Mouse (Mus musculus): Measurements from ENCODE around the gene H1f0. TPM values are rescaled to one million over a fixed set of nuclear protein-coding genes. Genes with fewer than 3 reads are reported as not detected.

Gene H1f0
- polyA plus RNA-seq, 1 experiment, result 111 TPM

GRCm38 (mm10) chr15:79050160-79050845 lies 22.1 kb downstream of the H1f0 start:
- H3K36me3 ChIP-seq (ENCODE audit: control insufficient read depth, insufficient read depth), result peaks cover 29% of the 10 kb centered on the region
- H3K4me3 ChIP-seq (ENCODE audit: insufficient read depth, poor library complexity, severe bottlenecking), result no peak overlapping the region
- H3K79me3 ChIP-seq (ENCODE audit: low read depth), result no peaks in the 10 kb centered on the region
- TF ChIP-seq MYOD1 (IDR thresholded peaks at IDR 0.05; ENCODE audit: control insufficient read depth, insufficient read length, low read depth) (no peak), CTCF (IDR thresholded peaks at IDR 0.05; ENCODE audit: control insufficient read depth, insufficient read depth, insufficient read length) (no peak), FOSL1 (IDR thresholded peaks at IDR 0.05; ENCODE audit: insufficient read depth, low read length, poor library complexity, severe bottlenecking) (no peak), CEBPB (IDR thresholded peaks at IDR 0.05; ENCODE audit: low read depth) (no peak), MAX (IDR thresholded peaks at IDR 0.05) (no peak), MYOG (IDR thresholded peaks at IDR 0.05; ENCODE audit: control insufficient read depth, extremely low read depth, insufficient read length) (no peak), USF1 (IDR thresholded peaks at IDR 0.05; ENCODE audit: low read depth) (no peak)
- no peaks in the 10 kb centered on the region for H3K79me2 ChIP-seq (ENCODE audit: control insufficient read depth, insufficient read depth)
- no peak overlapping the region for H3ac ChIP-seq (ENCODE audit: control insufficient read depth, insufficient read length, low read depth)
- peaks cover 9% of the 10 kb centered on the region for H3K27me3 ChIP-seq (ENCODE audit: control insufficient read depth, insufficient read depth, insufficient read length)

GRCm38 (mm10) chr15:79050964-79051363 lies 22.7 kb downstream of the H1f0 start:
- Histone ChIP-seq H3K36me3 (ENCODE audit: control insufficient read depth, insufficient read depth) (peaks cover 34% of the 10 kb centered on the region), H3K79me3 (ENCODE audit: low read depth) (no peaks in the 10 kb centered on the region), H3K4me3 (ENCODE audit: insufficient read depth, poor library complexity, severe bottlenecking) (no peak overlapping the region), H3K27me3 (ENCODE audit: control insufficient read depth, insufficient read depth, insufficient read length) (peaks cover 5% of the 10 kb centered on the region), H3ac (ENCODE audit: control insufficient read depth, insufficient read length, low read depth) (no peak overlapping the region), H3K79me2 (ENCODE audit: control insufficient read depth, insufficient read depth) (no peaks in the 10 kb centered on the region)
- no peak for TF ChIP-seq CTCF (IDR thresholded peaks at IDR 0.05; ENCODE audit: control insufficient read depth, insufficient read depth, insufficient read length)
- TF ChIP-seq MYOG (IDR thresholded peaks at IDR 0.05; ENCODE audit: control insufficient read depth, extremely low read depth, insufficient read length), result no peak
- no peak for TF ChIP-seq MAX (IDR thresholded peaks at IDR 0.05)
- TF ChIP-seq CEBPB (IDR thresholded peaks at IDR 0.05; ENCODE audit: low read depth), result no peak
- TF ChIP-seq FOSL1 (IDR thresholded peaks at IDR 0.05; ENCODE audit: insufficient read depth, low read length, poor library complexity, severe bottlenecking), result no peak
- TF ChIP-seq USF1 (IDR thresholded peaks at IDR 0.05; ENCODE audit: low read depth), result no peak
- no peak for TF ChIP-seq MYOD1 (IDR thresholded peaks at IDR 0.05; ENCODE audit: control insufficient read depth, insufficient read length, low read depth)

DNA sequence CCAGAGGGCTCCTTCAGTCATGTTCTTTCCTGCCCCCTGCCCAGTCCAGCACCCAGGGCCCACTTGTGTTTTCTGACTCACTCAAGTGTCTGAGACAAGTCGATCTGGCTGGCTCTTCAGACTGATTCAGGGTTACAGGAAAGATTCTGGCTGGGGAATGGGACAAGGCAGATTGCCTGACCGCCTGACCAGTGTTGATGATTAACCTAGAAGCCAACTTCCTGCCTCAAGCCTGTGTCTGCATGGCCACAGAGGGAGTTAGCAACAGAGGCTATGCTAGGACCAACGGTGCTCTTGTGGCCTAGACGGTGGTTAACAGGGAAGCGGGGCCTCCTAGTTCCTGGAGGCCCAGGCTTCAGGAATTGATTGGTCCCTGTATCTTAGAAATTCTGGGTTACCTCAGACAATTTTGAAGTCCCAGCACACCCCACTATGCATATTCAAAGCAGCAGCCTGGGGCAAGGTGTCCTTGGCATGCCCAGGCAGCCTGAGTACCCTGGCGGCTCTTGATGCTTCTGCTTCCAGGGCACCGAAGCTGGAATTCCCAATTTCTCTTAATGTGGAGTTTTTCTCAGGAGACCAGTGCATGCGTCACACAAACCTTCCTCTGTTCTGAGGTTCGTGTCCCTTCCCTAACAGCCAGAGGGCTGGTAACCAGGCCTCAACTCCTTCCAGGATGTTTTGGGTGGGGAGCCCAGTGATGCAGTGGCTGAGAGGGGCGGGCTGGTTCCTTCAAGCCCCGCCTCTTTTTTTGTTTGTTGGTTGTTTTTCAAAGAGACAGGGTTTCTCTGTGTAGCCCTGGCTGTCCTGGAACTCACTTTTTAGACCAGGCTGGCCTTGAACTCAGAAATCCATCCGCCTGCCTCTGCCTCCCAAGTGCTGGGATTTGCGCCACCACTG lies 23.5 kb downstream of the H1f0 start:
- TF ChIP-seq FOSL1 (IDR thresholded peaks at IDR 0.05; ENCODE audit: insufficient read depth, low read length, poor library complexity, severe bottlenecking) (no peak), MYOD1 (IDR thresholded peaks at IDR 0.05; ENCODE audit: control insufficient read depth, insufficient read length, low read depth) (no peak), USF1 (IDR thresholded peaks at IDR 0.05; ENCODE audit: low read depth) (no peak), CEBPB (IDR thresholded peaks at IDR 0.05; ENCODE audit: low read depth) (no peak), CTCF (IDR thresholded peaks at IDR 0.05; ENCODE audit: control insufficient read depth, insufficient read depth, insufficient read length) (no peak)
- Histone ChIP-seq H3K27me3 (ENCODE audit: control insufficient read depth, insufficient read depth, insufficient read length) (peaks cover 5% of the 10 kb centered on the region), H3ac (ENCODE audit: control insufficient read depth, insufficient read length, low read depth) (no peak overlapping the region), H3K4me3 (ENCODE audit: insufficient read depth, poor library complexity, severe bottlenecking) (no peak overlapping the region), H3K36me3 (ENCODE audit: control insufficient read depth, insufficient read depth) (peaks cover 41% of the 10 kb centered on the region), H3K79me3 (ENCODE audit: low read depth) (no peaks in the 10 kb centered on the region), H3K79me2 (ENCODE audit: control insufficient read depth, insufficient read depth) (no peaks in the 10 kb centered on the region)

- no peaks in the 10 kb centered on the region for H3K79me3 ChIP-seq (ENCODE audit: low read depth)
- no peak overlapping the region for H3ac ChIP-seq (ENCODE audit: control insufficient read depth, insufficient read length, low read depth)
- no peak for TF ChIP-seq CEBPB (IDR thresholded peaks at IDR 0.05; ENCODE audit: low read depth)
- TF ChIP-seq USF1 (IDR thresholded peaks at IDR 0.05; ENCODE audit: low read depth), result no peak
- TF ChIP-seq FOSL1 (IDR thresholded peaks at IDR 0.05; ENCODE audit: insufficient read depth, low read length, poor library complexity, severe bottlenecking), result no peak
- no peak for TF ChIP-seq MYOD1 (IDR thresholded peaks at IDR 0.05; ENCODE audit: control insufficient read depth, insufficient read length, low read depth)
- TF ChIP-seq MYOG (IDR thresholded peaks at IDR 0.05; ENCODE audit: control insufficient read depth, extremely low read depth, insufficient read length), result no peak
- TF ChIP-seq MAX (IDR thresholded peaks at IDR 0.05), result no peak
- TF ChIP-seq CTCF (IDR thresholded peaks at IDR 0.05; ENCODE audit: control insufficient read depth, insufficient read depth, insufficient read length), result no peak
- no peaks in the 10 kb centered on the region for H3K79me2 ChIP-seq (ENCODE audit: control insufficient read depth, insufficient read depth)
- peaks cover 5% of the 10 kb centered on the region for H3K27me3 ChIP-seq (ENCODE audit: control insufficient read depth, insufficient read depth, insufficient read length)
- H3K36me3 ChIP-seq (ENCODE audit: control insufficient read depth, insufficient read depth), result peaks cover 47% of the 10 kb centered on the region
- no peak overlapping the region for H3K4me3 ChIP-seq (ENCODE audit: insufficient read depth, poor library complexity, severe bottlenecking)
These were observed 24.1 kb downstream of the H1f0 start for GRCm38 (mm10) chr15:79052366-79052765.

DNA sequence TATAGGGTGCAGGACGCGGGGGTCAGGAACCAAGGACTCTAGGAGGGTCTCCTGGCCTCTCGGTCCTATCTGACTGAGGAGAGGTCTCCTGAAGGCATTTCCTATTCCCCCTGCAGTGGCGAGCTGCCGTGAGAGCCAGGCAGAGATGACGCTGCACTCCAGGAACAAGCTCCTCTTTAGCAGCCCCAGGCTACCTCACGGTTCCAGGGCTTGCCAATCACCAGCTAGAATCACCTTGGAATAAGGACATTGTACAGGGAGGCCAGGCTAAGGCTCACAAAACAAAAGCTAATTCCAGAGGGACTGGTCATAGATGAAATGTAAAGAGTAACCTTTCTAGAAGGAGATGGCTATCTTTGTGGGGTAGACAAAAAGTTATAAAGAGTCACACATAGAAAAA lies 28.4 kb downstream of the H1f0 start:
- Histone ChIP-seq H3K79me2 (ENCODE audit: control insufficient read depth, insufficient read depth) (peaks cover 9% of the 10 kb centered on the region), H3ac (ENCODE audit: control insufficient read depth, insufficient read length, low read depth) (no peak overlapping the region), H3K79me3 (ENCODE audit: low read depth) (peaks cover 3% of the 10 kb centered on the region), H3K4me3 (ENCODE audit: insufficient read depth, poor library complexity, severe bottlenecking) (no peak overlapping the region), H3K36me3 (ENCODE audit: control insufficient read depth, insufficient read depth) (peaks cover 83% of the 10 kb centered on the region), H3K27me3 (ENCODE audit: control insufficient read depth, insufficient read depth, insufficient read length) (no peaks in the 10 kb centered on the region)
- TF ChIP-seq FOSL1 (IDR thresholded peaks at IDR 0.05; ENCODE audit: insufficient read depth, low read length, poor library complexity, severe bottlenecking), result no peak
- no peak for TF ChIP-seq MYOD1 (IDR thresholded peaks at IDR 0.05; ENCODE audit: control insufficient read depth, insufficient read length, low read depth)
- no peak for TF ChIP-seq USF1 (IDR thresholded peaks at IDR 0.05; ENCODE audit: low read depth)
- TF ChIP-seq CTCF (IDR thresholded peaks at IDR 0.05; ENCODE audit: control insufficient read depth, insufficient read depth, insufficient read length), result no peak

All from C2C12 (cell line).